Mouse (Mus musculus) retina, postnatal 1 day (tissue): ENCODE data around the gene Abl2.
"Not testable (repeated sequence)": the region's sequence is repeated elsewhere in the genome, so short reads cannot be mapped to it uniquely, and the experiment has no call there.

ENCODE experiments used
- DNase-seq: peaks from one replicate; pipeline ENCODE4 v3.0.0-alpha.2; 2012

The Abl2 gene

GRCm38 (mm10) chr1:156558024-156558930 is at the start of gene Abl2:
Gene Abl2, plus strand, starts transcription at chr1:156558786.
- peak; percentile 96 for DNase-seq

GRCm38 (mm10) chr1:156520136-156520780 is 38.3 kb upstream of the Abl2 start:
- DNase-seq: no peak

GRCm38 (mm10) chr1:156521796-156522517 is 36.6 kb upstream of the Abl2 start:
- peak; percentile 45 for DNase-seq

- not testable (repeated sequence) for DNase-seq
Observed at GRCm38 (mm10) chr1:156523842-156524241, 34.7 kb upstream of the Abl2 start, which contains the start of gene Gm10031. Gene Gm10031, plus strand, starts transcription at chr1:156524012.

- not testable (repeated sequence) for DNase-seq
Observed at GRCm38 (mm10) chr1:156532476-156533175, 26.0 kb upstream of the Abl2 start.

- DNase-seq: no peak
Observed at GRCm38 (mm10) chr1:156533483-156533882, 25.1 kb upstream of the Abl2 start.

- no peak for DNase-seq
Observed at GRCm38 (mm10) chr1:156533911-156534310, 24.7 kb upstream of the Abl2 start.

GRCm38 (mm10) chr1:156537031-156537430 is 21.6 kb upstream of the Abl2 start:
- no peak for DNase-seq

- DNase-seq: no peak
Observed at GRCm38 (mm10) chr1:156537701-156538100, 20.9 kb upstream of the Abl2 start.

GRCm38 (mm10) chr1:156538382-156538781 is 20.2 kb upstream of the Abl2 start:
- DNase-seq: peak; percentile 15

- DNase-seq: peak; percentile 50
Observed at GRCm38 (mm10) chr1:156539787-156540560, 18.6 kb upstream of the Abl2 start.

- peak; percentile 31 for DNase-seq
Observed at GRCm38 (mm10) chr1:156543999-156544398, 14.6 kb upstream of the Abl2 start.

GRCm38 (mm10) chr1:156558950-156559640 is 509 bp downstream of the Abl2 start:
- peak; percentile 69 for DNase-seq

- no peak for DNase-seq
Observed at GRCm38 (mm10) chr1:156559641-156560020, 1.0 kb downstream of the Abl2 start.

GRCm38 (mm10) chr1:156560500-156560899 is 1.9 kb downstream of the Abl2 start:
- DNase-seq: no peak

- no peak for DNase-seq
Observed at GRCm38 (mm10) chr1:156565328-156565727, 6.7 kb downstream of the Abl2 start.

GRCm38 (mm10) chr1:156566132-156566531 is 7.5 kb downstream of the Abl2 start:
- DNase-seq: peak; percentile 23

- no peak for DNase-seq
Observed at GRCm38 (mm10) chr1:156569615-156570014, 11.0 kb downstream of the Abl2 start.

GRCm38 (mm10) chr1:156572952-156573351 is 14.4 kb downstream of the Abl2 start:
- no peak for DNase-seq

- peak; percentile 14 for DNase-seq
Observed at GRCm38 (mm10) chr1:156581149-156581548, 22.6 kb downstream of the Abl2 start.

- DNase-seq: no peak
Observed at GRCm38 (mm10) chr1:156584175-156584574, 25.6 kb downstream of the Abl2 start.
